8 mouse cellular contexts compared by ENCODE assay signal in the genomic region with DNA sequence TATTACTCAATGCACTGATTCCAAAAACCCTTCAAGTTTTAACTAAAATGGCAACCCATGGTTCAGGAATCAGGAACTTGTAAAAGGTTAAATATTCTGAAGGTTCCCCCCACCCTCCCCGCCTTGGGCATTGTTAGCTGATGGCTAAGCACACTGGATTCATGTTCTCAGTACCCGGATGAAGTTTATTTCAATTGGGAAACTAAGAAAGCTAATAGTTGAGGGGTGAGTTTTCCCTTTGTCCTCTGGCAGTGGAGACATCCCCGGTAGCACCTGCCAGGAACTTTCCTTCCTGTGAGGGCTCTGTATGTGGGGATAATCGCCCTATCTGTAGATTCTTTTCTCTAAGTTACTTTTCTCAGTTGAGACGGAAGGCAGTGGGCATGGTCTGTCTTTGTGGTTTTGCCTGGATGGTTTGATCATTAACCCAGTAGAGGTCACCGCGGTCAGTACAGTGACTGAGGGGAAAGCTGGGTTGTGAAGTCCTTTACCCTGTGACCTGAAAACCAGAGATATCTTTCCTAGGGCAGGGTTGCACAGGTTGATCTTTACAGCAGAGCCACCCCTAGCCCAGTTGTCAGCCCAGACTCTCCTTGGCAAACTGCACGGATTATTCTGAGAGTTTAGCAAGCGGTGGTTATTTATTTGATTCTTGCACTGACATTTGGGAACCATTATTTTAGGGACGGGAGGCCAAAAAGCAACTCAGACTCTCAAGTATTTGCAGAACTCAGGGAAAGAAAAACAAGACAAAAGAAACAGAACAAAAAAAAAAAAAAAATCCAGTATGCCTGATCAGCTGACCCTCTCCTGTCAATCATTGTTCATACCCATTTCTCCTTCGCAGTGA. TPM values are rescaled to one million over a fixed set of nuclear protein-coding genes. Genes with fewer than 3 reads are reported as not detected.
DNase-seq lines count a peak whose midpoint lies in the region; ATAC-seq and TF ChIP-seq lines count a peak whose summit lies in the region.

No protein-coding gene starts in this region.

- H3K4me2 ChIP-seq in lung, postnatal 0 days (replicated peaks; ENCODE audit: low read depth, low read length), result no peak overlapping the region
- H3K4me2 ChIP-seq in stomach, postnatal 0 days (replicated peaks; ENCODE audit: low read depth), result no peak overlapping the region

- H3K9ac ChIP-seq in lung, postnatal 0 days (replicated peaks; ENCODE audit: low read depth), result no peak overlapping the region
- peak overlapping the region; percentile 5; the same call in 1 of the 2 replicates for H3K9ac ChIP-seq in stomach, postnatal 0 days (ENCODE audit: low read length)

- no peaks in the 10 kb centered on the region for H3K27me3 ChIP-seq in lung, postnatal 0 days (replicated peaks; ENCODE audit: insufficient read depth, low read length)
- no peaks in the 10 kb centered on the region for H3K27me3 ChIP-seq in stomach, postnatal 0 days (ENCODE audit: control insufficient read depth, insufficient read depth, low read length)

- H3K4me3 ChIP-seq in lung, postnatal 0 days (ENCODE audit: low read depth, low read length), result no peak overlapping the region
- H3K4me3 ChIP-seq in stomach, postnatal 0 days (ENCODE audit: low read depth, low read length), result no peak overlapping the region

- 47% methylated on average over 11 of the region's 11 CpGs for WGBS in lung, postnatal 0 days
- WGBS in stomach, postnatal 0 days, result 39% methylated on average over 11 of the region's 11 CpGs

- H3K27ac ChIP-seq in lung, postnatal 0 days (ENCODE audit: low read length), result no peak overlapping the region; the same call in 1 of the 2 replicates
- H3K27ac ChIP-seq in stomach, postnatal 0 days (replicated peaks), result peak overlapping the region; percentile 83

- peaks cover 13% of the 10 kb centered on the region; the same call in 1 of the 2 replicates for H3K4me1 ChIP-seq in lung, postnatal 0 days (ENCODE audit: insufficient read depth, low read depth, low read length)
- peaks cover 9% of the 10 kb centered on the region; the same call in 1 of the 2 replicates for H3K4me1 ChIP-seq in stomach, postnatal 0 days (replicated peaks; ENCODE audit: control insufficient read depth, insufficient read depth)

- TF ChIP-seq EP300 in lung, postnatal 0 days (IDR thresholded peaks at IDR 0.05), result no peak
- no peak for TF ChIP-seq EP300 in stomach, postnatal 0 days (optimal IDR thresholded peaks at IDR 0.05)

- no peaks in the 10 kb centered on the region for H3K36me3 ChIP-seq in lung, postnatal 0 days (ENCODE audit: insufficient read depth, low read length)
- no peaks in the 10 kb centered on the region for H3K36me3 ChIP-seq in stomach, postnatal 0 days (ENCODE audit: control insufficient read depth, insufficient read depth, low read length)

- H3K9me3 ChIP-seq in lung, postnatal 0 days (ENCODE audit: low read length), result no peaks in the 10 kb centered on the region
- no peaks in the 10 kb centered on the region for H3K9me3 ChIP-seq in stomach, postnatal 0 days (ENCODE audit: control insufficient read depth, low read length)

- peak; percentile 42 for DNase-seq in lung, postnatal 36 days
- no peak for DNase-seq in lung, postnatal 0 days (ENCODE audit: low spot score)
- DNase-seq in liver, result peak; percentile 40
- DNase-seq in stomach, postnatal 0 days (ENCODE audit: low spot score), result peak; percentile 76
- DNase-seq in MN1 (ENCODE audit: low spot score), result no peak
- no peak for DNase-seq in cerebellum, adult 9-10 months

- no peak for TF ChIP-seq CTCF in lung, postnatal 0 days (IDR thresholded peaks at IDR 0.05)
- no peak for TF ChIP-seq CTCF in stomach, postnatal 0 days (IDR thresholded peaks at IDR 0.05; ENCODE audit: low read depth)

- ATAC-seq in lung, postnatal 0 days, result no peak; the same call in 1 of the 2 replicates
- ATAC-seq in hematopoietic stem cell, adult 5-6 weeks (replicated peaks in 1 of 2; ENCODE audit: insufficient read depth in 1 of 2, low FRiP score in 2 of 2, low TSS enrichment in 1 of 2, low read depth in 1 of 2, poor library complexity in 2 of 2, severe bottlenecking in 2 of 2), result peak; percentile 64 to 69
- peak; percentile 87 for ATAC-seq in stomach, postnatal 0 days (ENCODE audit: low FRiP score, low TSS enrichment)
- ATAC-seq in cerebellum, adult (ENCODE audit: insufficient number of reproducible peaks, low FRiP score, low TSS enrichment), result no peak

RNA-seq across cellular contexts. Expression of a gene that starts 47.8 kb away (rescaled TPM):
- 37.5 and 38.9 TPM in 2 replicates for polyA plus RNA-seq in lung, postnatal 0 days (2015; fragmentation: Nextera tagmentation; extraction: Ambion mirVana)
- 33.6 and 35.1 TPM in 2 replicates for total RNA-seq in hematopoietic stem cell, adult 5-6 weeks (2017)
- 16.2 and 16.5 TPM in 2 replicates for polyA plus RNA-seq in stomach, postnatal 0 days (2015; fragmentation: Nextera tagmentation; extraction: Ambion mirVana)

Comparison
In these comparisons a context has a peak if more than half of its experiments do, and no peak if none do; other contexts are left out.
1. DNase-seq: peak in lung, postnatal 36 days (single experiment), liver (single experiment) and stomach, postnatal 0 days (single experiment); none in lung, postnatal 0 days (single experiment), MN1 (single experiment) and cerebellum, adult 9-10 months (single experiment).
2. ATAC-seq: peak in hematopoietic stem cell, adult 5-6 weeks (2 of 2) and stomach, postnatal 0 days (single experiment); none in lung, postnatal 0 days (single experiment) and cerebellum, adult (single experiment).